Mouse (Mus musculus): ENCODE measurements around the gene Pla2g6. TPM values are rescaled to one million over a fixed set of nuclear protein-coding genes. Genes with fewer than 3 reads are reported as not detected.

Gene Pla2g6
- polyA plus RNA-seq, 1 experiment from 2014 or later: 18.8 TPM

- ATAC-seq (no peak), DNase-seq (no peak)
- Histone ChIP-seq H3K27ac (ENCODE audit: low read depth) (no peak overlapping the region), H3K4me2 (ENCODE audit: low read depth, low read length) (no peak overlapping the region), H3K9me3 (ENCODE audit: low read length) (no peaks in the 10 kb centered on the region), H3K36me3 (replicated peaks; ENCODE audit: insufficient read depth, low read length) (0 out of 2 replicates have a peak, but pooled peaks cover 2% of the 10 kb centered on the region), H3K4me1 (ENCODE audit: insufficient read depth) (peaks cover 71% of the 10 kb centered on the region), H3K4me3 (ENCODE audit: low read depth, low read length) (no peak overlapping the region), H3K9ac (replicated peaks) (no peak overlapping the region), H3K27me3 (ENCODE audit: insufficient read depth, low read length) (no peaks in the 10 kb centered on the region)
- TF ChIP-seq EP300 (IDR thresholded peaks at IDR 0.05; ENCODE audit: low read depth) (no peak), CTCF (IDR thresholded peaks at IDR 0.05; ENCODE audit: low read depth) (no peak)
- WGBS (ENCODE audit: insufficient replicate concordance): 85% methylated on average over 5 of the region's 5 CpGs
Measured at GRCm38 (mm10) chr15:79353690-79354305, 25.6 kb upstream of the Pla2g6 start.

GRCm38 (mm10) chr15:79352479-79352878 lies 24.3 kb upstream of the Pla2g6 start:
- WGBS (ENCODE audit: insufficient replicate concordance): 75% methylated on average over 6 of the region's 6 CpGs
- Histone ChIP-seq H3K27ac (ENCODE audit: low read depth) (no peak overlapping the region), H3K36me3 (replicated peaks; ENCODE audit: insufficient read depth, low read length) (no peaks in the 10 kb centered on the region), H3K4me3 (ENCODE audit: low read depth, low read length) (no peak overlapping the region), H3K9me3 (ENCODE audit: low read length) (no peaks in the 10 kb centered on the region), H3K27me3 (ENCODE audit: insufficient read depth, low read length) (no peaks in the 10 kb centered on the region), H3K9ac (replicated peaks) (no peak overlapping the region; the same call in 1 of the 2 replicates), H3K4me2 (ENCODE audit: low read depth, low read length) (no peak overlapping the region), H3K4me1 (ENCODE audit: insufficient read depth) (peaks cover 69% of the 10 kb centered on the region)
- no peak for TF ChIP-seq CTCF (IDR thresholded peaks at IDR 0.05; ENCODE audit: low read depth)
- TF ChIP-seq EP300 (IDR thresholded peaks at IDR 0.05; ENCODE audit: low read depth): no peak
- ATAC-seq (no peak), DNase-seq (no peak)

- H3K4me1 ChIP-seq (ENCODE audit: insufficient read depth): peaks cover 63% of the 10 kb centered on the region
- no peak overlapping the region for H3K4me3 ChIP-seq (ENCODE audit: low read depth, low read length)
- 32% methylated on average over 15 of the region's 15 CpGs for WGBS (ENCODE audit: insufficient replicate concordance)
- no peak for DNase-seq
- no peaks in the 10 kb centered on the region for H3K27me3 ChIP-seq (ENCODE audit: insufficient read depth, low read length)
- no peaks in the 10 kb centered on the region for H3K9me3 ChIP-seq (ENCODE audit: low read length)
- ATAC-seq: no peak
- peak overlapping the region; percentile 21; the same call in 1 of the 2 replicates for H3K9ac ChIP-seq (replicated peaks)
- H3K27ac ChIP-seq (ENCODE audit: low read depth): peak overlapping the region; percentile 30; the same call in 1 of the 2 replicates
- peak overlapping the region; percentile 58 for H3K4me2 ChIP-seq (ENCODE audit: low read depth, low read length)
- TF ChIP-seq EP300 (IDR thresholded peaks at IDR 0.05; ENCODE audit: low read depth) (no peak), CTCF (IDR thresholded peaks at IDR 0.05; ENCODE audit: low read depth) (no peak; the same call in 1 of the 2 replicates)
- no peaks in the 10 kb centered on the region for H3K36me3 ChIP-seq (replicated peaks; ENCODE audit: insufficient read depth, low read length)
Measured at GRCm38 (mm10) chr15:79351331-79351767, 23.2 kb upstream of the Pla2g6 start.

GRCm38 (mm10) chr15:79350866-79351265 lies 22.7 kb upstream of the Pla2g6 start:
- no peak for TF ChIP-seq CTCF (IDR thresholded peaks at IDR 0.05; ENCODE audit: low read depth)
- no peak for TF ChIP-seq EP300 (IDR thresholded peaks at IDR 0.05; ENCODE audit: low read depth)
- H3K27ac ChIP-seq (ENCODE audit: low read depth): peak overlapping the region; percentile 30; the same call in 1 of the 2 replicates
- H3K9me3 ChIP-seq (ENCODE audit: low read length): no peaks in the 10 kb centered on the region
- H3K4me1 ChIP-seq (ENCODE audit: insufficient read depth): peaks cover 61% of the 10 kb centered on the region
- H3K4me2 ChIP-seq (ENCODE audit: low read depth, low read length): peak overlapping the region; percentile 58
- H3K36me3 ChIP-seq (replicated peaks; ENCODE audit: insufficient read depth, low read length): no peaks in the 10 kb centered on the region
- no peak for ATAC-seq
- H3K9ac ChIP-seq (replicated peaks): 0 out of 2 replicates have a peak overlapping the region, but pooled peaks have one; percentile 21
- no peak overlapping the region for H3K4me3 ChIP-seq (ENCODE audit: low read depth, low read length)
- H3K27me3 ChIP-seq (ENCODE audit: insufficient read depth, low read length): no peaks in the 10 kb centered on the region
- 76% methylated on average over 4 of the region's 4 CpGs for WGBS (ENCODE audit: insufficient replicate concordance)
- DNase-seq: no peak

- H3K9me3 ChIP-seq (ENCODE audit: low read length): no peaks in the 10 kb centered on the region
- no peaks in the 10 kb centered on the region for H3K27me3 ChIP-seq (ENCODE audit: insufficient read depth, low read length)
- peak overlapping the region; percentile 94 for H3K9ac ChIP-seq (replicated peaks)
- no peaks in the 10 kb centered on the region for H3K36me3 ChIP-seq (replicated peaks; ENCODE audit: insufficient read depth, low read length)
- peak overlapping the region; percentile 97 for H3K4me2 ChIP-seq (ENCODE audit: low read depth, low read length)
- no peak for ATAC-seq
- WGBS (ENCODE audit: insufficient replicate concordance): 55% methylated on average over 8 of the region's 8 CpGs
- no peak for DNase-seq
- peak overlapping the region; percentile 98 for H3K27ac ChIP-seq (ENCODE audit: low read depth)
- peaks cover 51% of the 10 kb centered on the region for H3K4me1 ChIP-seq (ENCODE audit: insufficient read depth)
- TF ChIP-seq EP300 (IDR thresholded peaks at IDR 0.05; ENCODE audit: low read depth): no peak
- no peak for TF ChIP-seq CTCF (IDR thresholded peaks at IDR 0.05; ENCODE audit: low read depth)
- peak overlapping the region; percentile 86 for H3K4me3 ChIP-seq (ENCODE audit: low read depth, low read length)
Measured at GRCm38 (mm10) chr15:79348651-79349050, 20.5 kb upstream of the Pla2g6 start.

GRCm38 (mm10) chr15:79347845-79348506 lies 19.8 kb upstream of the Pla2g6 start:
- under 1% methylated on average over 41 of the region's 46 CpGs for WGBS (ENCODE audit: insufficient replicate concordance)
- TF ChIP-seq CTCF (IDR thresholded peaks at IDR 0.05; ENCODE audit: low read depth): peak; percentile 41
- TF ChIP-seq EP300 (IDR thresholded peaks at IDR 0.05; ENCODE audit: low read depth): no peak
- H3K27me3 ChIP-seq (ENCODE audit: insufficient read depth, low read length): no peaks in the 10 kb centered on the region
- peaks cover 53% of the 10 kb centered on the region for H3K4me1 ChIP-seq (ENCODE audit: insufficient read depth)
- peak; percentile 86 for ATAC-seq
- H3K36me3 ChIP-seq (replicated peaks; ENCODE audit: insufficient read depth, low read length): no peaks in the 10 kb centered on the region
- H3K4me2 ChIP-seq (ENCODE audit: low read depth, low read length): peak overlapping the region; percentile 97
- peak; percentile 89 for DNase-seq
- H3K9me3 ChIP-seq (ENCODE audit: low read length): no peaks in the 10 kb centered on the region
- H3K27ac ChIP-seq (ENCODE audit: low read depth): peak overlapping the region; percentile 98
- peak overlapping the region; percentile 94 for H3K9ac ChIP-seq (replicated peaks)
- peak overlapping the region; percentile 86 for H3K4me3 ChIP-seq (ENCODE audit: low read depth, low read length)
